Mouse (Mus musculus): ENCODE results near the gene Wwc2. TPM values are rescaled to one million over a fixed set of nuclear protein-coding genes. Genes with fewer than 3 reads are reported as not detected.
A peak's percentile ranks its signal among the peaks of the same experiment; 100 is the strongest.
"Not testable (repeated sequence)": the region's sequence is repeated elsewhere in the genome, so short reads cannot be mapped to it uniquely, and the experiment has no call there.

The Wwc2 gene
- total RNA-seq, 2 experiments from 2014 or later: 5.6 to 6.4 TPM

- intact Hi-C loops (cut with DNase I): loop anchor here (1.0 to 5.0 kb wide), 2 partner anchors 85 to 144 kb away; no protein-coding TSS in a partner anchor
Measured at GRCm38 (mm10) chr8:47872361-47873107, 118.2 kb downstream of the Wwc2 start.

GRCm38 (mm10) chr8:47867067-47867466, 123.7 kb downstream of the Wwc2 start:
- intact Hi-C loops (cut with DNase I): loop anchor here (1.0 kb wide), 1 partner anchor 149 kb away; no protein-coding TSS in a partner anchor

More at GRCm38 (mm10) chr8:47872361-47873107, 118.2 kb downstream of the Wwc2 start:
- no peak for DNase-seq

GRCm38 (mm10) chr8:47866568-47866967, 124.2 kb downstream of the Wwc2 start:
- intact Hi-C loops (cut with DNase I): no loop called here
- DNase-seq: no peak

More at GRCm38 (mm10) chr8:47867067-47867466, 123.7 kb downstream of the Wwc2 start:
- DNase-seq: peak; percentile 77 to 79

GRCm38 (mm10) chr8:47859259-47859658, 131.5 kb downstream of the Wwc2 start:
- intact Hi-C loops (cut with DNase I): no loop called here
- no peak for DNase-seq

GRCm38 (mm10) chr8:47853356-47853755, 137.4 kb downstream of the Wwc2 start:
- intact Hi-C loops (cut with DNase I): no loop called here
- no peak for DNase-seq

- intact Hi-C loops (cut with DNase I): no loop called here
- no peak for DNase-seq
Measured at GRCm38 (mm10) chr8:47852737-47853136, 138.0 kb downstream of the Wwc2 start.

GRCm38 (mm10) chr8:47851824-47852502, 138.8 kb downstream of the Wwc2 start:
- intact Hi-C loops (cut with DNase I): no loop called here
- peak; percentile 32 to 54 for DNase-seq

- intact Hi-C loops (cut with DNase I): loop anchor here (5.0 kb wide), 1 partner anchor 108 kb away; no protein-coding TSS in a partner anchor
- no peak for DNase-seq
Measured at GRCm38 (mm10) chr8:47849842-47850241, 140.9 kb downstream of the Wwc2 start.

GRCm38 (mm10) chr8:47847931-47848330, 142.8 kb downstream of the Wwc2 start:
- intact Hi-C loops (cut with DNase I): loop anchor here (5.0 kb wide), 1 partner anchor 106 kb away; no protein-coding TSS in a partner anchor
- DNase-seq: no peak

- intact Hi-C loops (cut with DNase I): loop anchor here (5.0 kb wide), 1 partner anchor 105 kb away; no protein-coding TSS in a partner anchor
- DNase-seq: no peak
Measured at GRCm38 (mm10) chr8:47847161-47847560, 143.6 kb downstream of the Wwc2 start.

- intact Hi-C loops (cut with DNase I): loop anchor here (5.0 kb wide), 1 partner anchor 104 kb away; no protein-coding TSS in a partner anchor
- no peak for DNase-seq
Measured at GRCm38 (mm10) chr8:47845956-47846355, 144.8 kb downstream of the Wwc2 start.

- DNase-seq: no peak
- intact Hi-C loops (cut with DNase I): no loop called here
Measured at GRCm38 (mm10) chr8:47843651-47844050, 147.1 kb downstream of the Wwc2 start.

GRCm38 (mm10) chr8:47843063-47843462, 147.7 kb downstream of the Wwc2 start:
- intact Hi-C loops (cut with DNase I): no loop called here
- DNase-seq: no peak

GRCm38 (mm10) chr8:47833944-47834343, 156.8 kb downstream of the Wwc2 start:
- intact Hi-C loops (cut with DNase I): no loop called here
- DNase-seq: no peak

- intact Hi-C loops (cut with DNase I): no loop called here
- DNase-seq: no peak
Measured at GRCm38 (mm10) chr8:47832616-47833015, 158.1 kb downstream of the Wwc2 start.

GRCm38 (mm10) chr8:47826911-47827310, 163.8 kb downstream of the Wwc2 start:
- intact Hi-C loops (cut with DNase I): no loop called here
- no peak for DNase-seq

GRCm38 (mm10) chr8:47825596-47825995, 165.1 kb downstream of the Wwc2 start:
- intact Hi-C loops (cut with DNase I): no loop called here
- no peak for DNase-seq

- intact Hi-C loops (cut with DNase I): no loop called here
- DNase-seq: no peak
Measured at GRCm38 (mm10) chr8:47824182-47824581, 166.5 kb downstream of the Wwc2 start, which contains the start of gene Cldn22. Gene Cldn22, plus strand, starts transcription at chr8:47824482.

- intact Hi-C loops (cut with DNase I): no loop called here
- no peak for DNase-seq
Measured at GRCm38 (mm10) chr8:47823777-47824176, 166.9 kb downstream of the Wwc2 start.

- intact Hi-C loops (cut with DNase I); DNase-seq: not testable (repeated sequence)
Measured at GRCm38 (mm10) chr8:47822541-47822940, 168.2 kb downstream of the Wwc2 start.

- DNase-seq: no peak
- intact Hi-C loops (cut with DNase I): no loop called here
Measured at GRCm38 (mm10) chr8:47821843-47822242, 168.9 kb downstream of the Wwc2 start, which contains the start of gene Cldn24. Gene Cldn24, plus strand, starts transcription at chr8:47822143.

Data from gastrocnemius, postnatal 36 days (tissue).